Mouse (Mus musculus) hindbrain, embryonic 11.5 days (tissue): ENCODE results near the gene Spata25. TPM values are rescaled to one million over a fixed set of nuclear protein-coding genes. Genes with fewer than 3 reads are reported as not detected.
A peak's percentile ranks its signal among the peaks of the same experiment; 100 is the strongest.

Experiments used
- ATAC-seq: fragments of 200-750 bp; cut with Nextera tagmentation; 2 replicates; pipeline ENCODE4 v1.8.0; 2017; ENCODE audit warnings: mild to moderate bottlenecking, moderate TSS enrichment, moderate library complexity; ENCODE audit not compliant: low FRiP score
- DNase-seq: peaks from one replicate; pipeline ENCODE4 v3.0.0-alpha.2; 2015; ENCODE audit warnings: low spot score
- H3K27ac ChIP-seq: fragments of 300-500 bp; sonication (generic); 2 replicates; pipeline ENCODE4 v1.5.1; 2014; ENCODE audit warnings: mild to moderate bottlenecking, low read depth, low read length
- H3K27me3 ChIP-seq: fragments of 300-500 bp; sonication (generic); 2 replicates; pipeline ENCODE4 v1.6.1; 2014; ENCODE audit warnings: mild to moderate bottlenecking, low read length, moderate library complexity, mixed read lengths; ENCODE audit not compliant: control insufficient read depth, insufficient read depth
- H3K36me3 ChIP-seq: fragments of 300-500 bp; sonication (generic); 2 replicates; pipeline ENCODE4 v1.6.1; 2014; ENCODE audit warnings: mild to moderate bottlenecking, low read length, moderate library complexity, mixed read lengths; ENCODE audit not compliant: control insufficient read depth, insufficient read depth
- H3K4me1 ChIP-seq: fragments of 300-500 bp; sonication (generic); replicated peaks from 2 replicates; pipeline ENCODE4 v1.6.1; 2014; ENCODE audit warnings: low read length, mixed read lengths; ENCODE audit not compliant: control insufficient read depth, insufficient read depth
- H3K4me2 ChIP-seq: fragments of 300-500 bp; sonication (generic); replicated peaks from 2 replicates; pipeline ENCODE4 v1.6.1; 2014; ENCODE audit warnings: mild to moderate bottlenecking, low read depth, low read length
- H3K4me3 ChIP-seq: fragments of 300-500 bp; sonication (generic); 2 replicates; pipeline ENCODE4 v1.5.1; 2014; ENCODE audit warnings: low read depth, low read length
- H3K9ac ChIP-seq: fragments of 300-500 bp; sonication (generic); 2 replicates; pipeline ENCODE4 v1.6.1; 2014; ENCODE audit warnings: low read depth, low read length
- H3K9me3 ChIP-seq: fragments of 300-500 bp; sonication (generic); 2 replicates; pipeline ENCODE4 v1.6.1; 2016; ENCODE audit warnings: low read length; ENCODE audit not compliant: control insufficient read depth
- WGBS: fragments of 180-500 bp; shearing (Covaris S2); extraction: QIAGEN DNeasy Blood & Tissue Kit; methylation state at CpG from one replicate; pipeline ENCODE4 v1.1.7; 2014; 5-methylcytosine and 5-hydroxymethylcytosine counted together
- polyA plus RNA-seq: library from polyadenylated mRNA; unstranded; fragments of >200 nt; fragmentation: Nextera tagmentation; extraction: Ambion mirVana; gene quantifications from 2 replicates; pipeline ENCODE4 v1.2.1, GENCODE M21; 2014

The Spata25 gene
- polyA plus RNA-seq, 1 experiment from 2014 or later: not detected

DNA sequence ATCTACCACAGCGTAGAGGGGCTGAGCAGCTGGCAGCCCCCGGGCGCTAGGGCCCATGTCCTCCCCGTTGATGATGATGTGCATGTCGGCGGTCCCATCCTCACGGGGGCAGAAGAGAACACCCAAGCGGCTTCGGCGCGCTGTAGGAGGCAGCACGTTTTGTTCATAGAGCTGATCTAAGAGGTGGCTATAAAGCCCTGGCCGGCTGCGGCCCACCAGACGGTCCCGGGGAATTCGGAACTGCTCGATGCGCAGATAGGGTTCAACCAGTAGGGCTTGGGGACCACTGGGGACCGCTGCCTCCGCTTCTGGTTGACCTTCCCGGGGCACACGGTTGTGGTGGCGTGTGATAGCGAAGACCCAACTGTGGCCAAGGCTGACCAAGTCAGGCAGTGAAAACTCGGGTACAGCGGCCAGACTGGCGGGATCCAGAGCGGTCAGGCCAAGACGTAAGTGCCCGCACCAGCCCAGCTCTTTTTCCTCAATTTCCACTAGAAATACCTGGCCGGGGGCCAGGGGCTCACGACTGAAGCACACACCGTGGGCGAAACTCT is 4.5 kb upstream of the Spata25 start, which contains the start of gene Ctsa:
Gene Ctsa, plus strand, starts transcription at position 126 of the 554 bp plus-strand sequence.
- no peaks in the 10 kb centered on the region for H3K27me3 ChIP-seq
- H3K9ac ChIP-seq: peak within 1 kb of the TSS; percentile 72
- peak within 1 kb of the TSS; percentile 98 for H3K4me2 ChIP-seq
- DNase-seq (peak; percentile 79), ATAC-seq (peak; percentile 62)
- WGBS: 2% methylated on average over 35 of the region's 35 CpGs
- no peaks in the 10 kb centered on the region for H3K9me3 ChIP-seq
- peak within 1 kb of the TSS; percentile 50 for H3K4me3 ChIP-seq
- no peaks in the 10 kb centered on the region for H3K36me3 ChIP-seq
- 0 out of 2 replicates have a peak, but pooled peaks cover 4% of the 10 kb centered on the region for H3K4me1 ChIP-seq
- peak within 1 kb of the TSS; percentile 58 for H3K27ac ChIP-seq

DNA sequence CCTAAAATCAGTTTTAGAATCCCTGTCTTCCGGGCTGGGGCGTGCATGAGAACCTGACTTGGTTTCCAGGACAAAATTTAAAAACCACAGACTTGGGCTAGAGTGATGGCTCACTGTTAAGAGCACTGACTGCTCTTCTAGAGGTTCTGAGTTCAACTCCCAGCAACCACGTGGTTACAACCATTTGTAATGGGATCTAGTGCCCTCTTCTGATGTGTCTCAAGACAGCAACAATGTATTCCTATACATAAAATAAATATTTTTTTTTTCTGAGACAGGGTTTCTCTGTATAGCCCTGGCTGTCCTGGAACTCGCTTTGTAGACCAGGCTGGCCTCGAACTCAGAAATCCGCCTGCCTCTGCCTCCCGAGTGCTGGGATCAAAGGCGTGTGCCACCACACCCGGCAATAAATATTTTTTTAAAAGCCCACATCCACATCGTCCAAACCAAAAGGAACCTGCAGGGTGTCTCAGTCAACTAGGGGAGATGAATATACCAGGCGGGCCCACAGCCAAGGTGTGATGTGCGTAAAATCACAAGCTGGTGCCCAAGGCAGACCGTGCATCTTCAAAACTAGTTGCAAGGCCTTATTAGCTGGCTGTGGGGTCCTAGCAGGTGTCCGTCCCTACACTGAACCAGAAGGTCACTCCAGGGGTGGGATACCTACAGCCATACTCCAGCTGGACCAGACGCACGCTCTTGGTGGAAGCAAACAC is 3.9 kb upstream of the Spata25 start:
- Histone ChIP-seq H3K4me2 (peak overlapping the region; percentile 98), H3K27me3 (no peaks in the 10 kb centered on the region), H3K36me3 (no peaks in the 10 kb centered on the region), H3K27ac (no peak overlapping the region), H3K9me3 (no peaks in the 10 kb centered on the region), H3K9ac (peak overlapping the region; percentile 7; the same call in 1 of the 2 replicates), H3K4me1 (0 out of 2 replicates have a peak, but pooled peaks cover 4% of the 10 kb centered on the region), H3K4me3 (peak overlapping the region; percentile 50)
- DNase-seq (no peak), ATAC-seq (no peak; the same call in 1 of the 2 replicates)
- 70% methylated on average over 16 of the region's 16 CpGs for WGBS

DNA sequence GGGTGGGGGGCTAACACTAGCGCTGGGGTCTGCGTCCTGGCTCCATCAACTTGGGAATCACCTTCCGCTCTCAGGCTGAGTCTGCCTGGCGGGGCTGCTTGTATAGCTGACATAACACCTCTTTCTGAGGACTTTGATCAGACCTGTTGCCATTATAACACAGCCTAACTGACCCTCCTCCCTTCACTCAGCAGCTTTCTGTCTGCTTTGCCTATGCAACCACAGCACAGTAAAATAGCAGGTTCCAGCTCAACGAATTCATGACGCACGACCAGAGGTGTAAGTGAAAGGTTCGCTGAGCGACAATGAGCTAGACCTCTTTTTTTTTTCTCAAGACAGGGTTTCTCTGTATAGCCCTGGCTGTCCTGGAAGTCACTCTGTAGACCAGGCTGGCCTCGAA is 2.7 kb upstream of the Spata25 start:
- 0 out of 2 replicates have a peak, but pooled peaks cover 4% of the 10 kb centered on the region for H3K4me1 ChIP-seq
- H3K4me3 ChIP-seq: no peak overlapping the region
- no peak overlapping the region for H3K4me2 ChIP-seq
- WGBS: 89% methylated on average over 10 of the region's 10 CpGs
- no peaks in the 10 kb centered on the region for H3K27me3 ChIP-seq
- H3K9ac ChIP-seq: no peak overlapping the region
- H3K9me3 ChIP-seq: no peaks in the 10 kb centered on the region
- H3K36me3 ChIP-seq: no peaks in the 10 kb centered on the region
- no peak overlapping the region for H3K27ac ChIP-seq
- ATAC-seq (no peak), DNase-seq (no peak)

DNA sequence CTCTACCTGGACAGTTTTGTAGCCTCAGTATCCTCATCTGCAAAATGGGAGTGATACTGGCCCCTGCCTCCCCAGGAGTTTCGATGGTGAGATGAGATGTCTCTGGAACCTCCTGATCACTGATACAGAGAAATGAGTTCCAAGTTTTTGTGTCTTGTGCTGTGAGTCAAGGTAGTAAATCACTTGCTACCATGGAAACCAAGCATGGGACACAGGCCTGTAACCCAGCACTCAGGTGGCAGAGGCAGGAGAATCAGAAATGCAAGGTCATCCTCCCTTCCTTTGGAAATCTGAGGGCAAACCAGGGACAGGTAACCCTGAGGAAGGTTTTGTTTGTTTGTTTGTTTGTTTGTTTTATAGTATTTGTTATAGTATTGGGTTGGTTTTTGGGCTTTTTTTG is 753 bp upstream of the Spata25 start:
- Histone ChIP-seq H3K4me1 (no peaks in the 10 kb centered on the region), H3K4me3 (no peak overlapping the region), H3K27me3 (no peaks in the 10 kb centered on the region), H3K36me3 (no peaks in the 10 kb centered on the region), H3K27ac (no peak overlapping the region), H3K9me3 (no peaks in the 10 kb centered on the region), H3K4me2 (no peak overlapping the region), H3K9ac (no peak overlapping the region)
- WGBS: 94% methylated on average over 1 of the region's 1 CpGs
- DNase-seq (no peak), ATAC-seq (no peak)

DNA sequence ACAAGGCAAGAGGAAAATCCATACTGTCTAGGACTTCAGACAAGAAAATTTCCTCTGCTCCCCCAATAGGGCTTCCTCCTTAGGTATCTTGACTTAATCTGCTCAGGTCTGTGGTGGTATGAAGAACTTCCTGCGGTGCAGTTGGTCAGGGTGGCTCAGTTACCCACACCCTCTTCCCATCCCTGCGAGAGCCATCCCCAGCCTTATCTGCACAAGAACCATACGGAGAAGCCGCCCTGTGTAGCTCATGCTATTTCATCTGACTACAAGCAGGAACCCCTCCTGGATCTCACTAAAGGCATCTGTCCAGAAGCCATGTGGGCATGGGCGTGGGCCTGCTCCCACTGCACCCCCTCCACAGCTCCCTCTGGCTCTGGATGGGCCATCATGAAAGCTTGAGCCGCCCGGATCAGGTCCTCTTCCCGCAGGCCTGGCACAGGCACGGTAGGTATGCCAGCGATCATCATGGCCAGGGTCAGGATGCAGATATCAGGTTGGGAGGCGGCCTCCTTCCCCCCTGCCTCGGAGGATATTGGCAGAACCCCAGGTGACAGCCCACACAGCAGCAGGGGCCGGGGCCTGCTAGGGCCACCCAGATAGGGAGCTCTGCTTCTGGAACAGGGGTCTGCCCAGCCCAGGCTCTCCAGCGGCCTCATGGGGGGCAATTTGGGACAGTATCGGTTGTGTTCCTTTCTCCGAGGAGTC is 1.0 kb downstream of the Spata25 start:
- Histone ChIP-seq H3K27ac (no peak overlapping the region), H3K4me1 (peaks cover 5% of the 10 kb centered on the region; the same call in 1 of the 2 replicates), H3K36me3 (no peaks in the 10 kb centered on the region), H3K9me3 (no peaks in the 10 kb centered on the region), H3K27me3 (no peaks in the 10 kb centered on the region), H3K4me3 (no peak overlapping the region), H3K9ac (no peak overlapping the region), H3K4me2 (no peak overlapping the region)
- no peak for DNase-seq
- no peak for ATAC-seq
- WGBS: 88% methylated on average over 16 of the region's 16 CpGs

DNA sequence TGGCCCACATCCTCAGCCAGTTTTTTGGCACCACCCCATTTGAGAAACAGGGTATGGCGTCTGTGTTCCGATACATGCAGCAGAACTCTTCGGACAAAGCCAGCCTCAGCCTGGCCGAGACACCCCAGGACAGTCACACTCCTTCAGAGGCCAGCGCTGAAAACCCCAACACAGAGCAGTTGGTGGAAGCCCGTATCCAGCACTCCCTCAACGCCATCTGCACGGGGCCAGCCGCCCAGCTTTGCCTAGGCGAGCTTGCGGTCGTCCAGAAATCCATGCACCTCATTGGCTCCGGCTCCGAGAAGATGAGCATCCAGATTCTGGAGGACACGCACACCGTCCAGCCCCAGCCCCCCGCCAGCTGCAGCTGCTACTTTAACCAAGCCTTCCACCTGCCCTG is 2.8 kb downstream of the Spata25 start:
- Histone ChIP-seq H3K4me2 (no peak overlapping the region), H3K36me3 (no peaks in the 10 kb centered on the region), H3K4me1 (peaks cover 6% of the 10 kb centered on the region; the same call in 1 of the 2 replicates), H3K4me3 (no peak overlapping the region), H3K9me3 (no peaks in the 10 kb centered on the region), H3K9ac (no peak overlapping the region), H3K27ac (no peak overlapping the region), H3K27me3 (no peaks in the 10 kb centered on the region)
- no peak for ATAC-seq
- no peak for DNase-seq
- 95% methylated on average over 17 of the region's 17 CpGs for WGBS

DNA sequence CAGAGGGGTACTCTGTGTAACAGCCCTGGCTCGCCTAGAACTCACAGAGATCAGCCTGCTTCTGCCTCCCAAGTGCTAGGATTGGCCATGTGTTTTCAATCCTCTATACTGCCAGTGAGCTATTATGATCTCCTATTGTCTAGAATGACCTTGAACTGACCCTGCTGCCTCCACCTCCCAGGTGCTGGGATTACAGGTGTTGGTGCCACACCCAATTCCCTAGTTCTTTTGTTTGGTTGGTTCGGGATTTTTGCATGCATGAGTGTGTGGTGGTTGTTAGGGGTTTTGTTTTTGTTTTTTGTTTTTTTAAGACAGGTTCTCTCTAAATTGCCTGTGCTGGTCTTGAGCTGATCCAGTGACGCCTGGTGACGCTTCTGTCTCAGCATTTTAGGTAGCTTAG is 4.4 kb downstream of the Spata25 start:
- no peak overlapping the region for H3K9ac ChIP-seq
- H3K4me3 ChIP-seq: no peak overlapping the region
- 95% methylated on average over 4 of the region's 4 CpGs for WGBS
- H3K27me3 ChIP-seq: no peaks in the 10 kb centered on the region
- no peak overlapping the region for H3K4me2 ChIP-seq
- H3K4me1 ChIP-seq: peaks cover 6% of the 10 kb centered on the region; the same call in 1 of the 2 replicates
- no peak for DNase-seq
- no peaks in the 10 kb centered on the region for H3K9me3 ChIP-seq
- no peak overlapping the region for H3K27ac ChIP-seq
- no peaks in the 10 kb centered on the region for H3K36me3 ChIP-seq
- ATAC-seq: no peak

DNA sequence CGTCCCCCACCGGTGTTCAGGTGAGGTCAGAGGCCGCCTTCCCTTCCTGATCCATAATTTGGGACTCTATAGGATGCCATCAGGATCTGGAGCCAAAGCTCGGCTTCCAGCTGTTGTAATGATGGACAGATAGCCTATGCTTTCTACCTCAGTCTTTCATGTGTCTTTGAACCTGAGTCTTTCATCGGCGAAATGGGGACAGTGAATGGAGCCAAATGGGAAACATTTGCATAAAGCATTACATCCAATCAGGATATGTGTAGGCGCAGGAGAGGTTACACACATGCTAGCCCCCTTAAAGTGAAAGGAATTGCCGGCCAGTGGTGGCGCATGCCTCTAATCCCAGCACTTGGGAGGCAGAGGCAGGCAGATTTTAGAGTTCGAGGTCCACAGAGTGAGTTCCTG is 5.2 kb downstream of the Spata25 start:
- Histone ChIP-seq H3K4me3 (peak overlapping the region; percentile 71), H3K36me3 (no peaks in the 10 kb centered on the region)

More for the DNA sequence above, 5.2 kb downstream of the Spata25 start:
- Histone ChIP-seq H3K9ac (peak overlapping the region; percentile 72), H3K4me2 (peak overlapping the region; percentile 48), H3K9me3 (no peaks in the 10 kb centered on the region), H3K27ac (peak overlapping the region; percentile 75), H3K27me3 (no peaks in the 10 kb centered on the region), H3K4me1 (peaks cover 6% of the 10 kb centered on the region; the same call in 1 of the 2 replicates)
- ATAC-seq (peak; percentile 85), DNase-seq (no peak)
- 3% methylated on average over 10 of the region's 10 CpGs for WGBS
